Mouse (Mus musculus): ENCODE data around the gene Mboat7. TPM values are rescaled to one million over a fixed set of nuclear protein-coding genes. Genes with fewer than 3 reads are reported as not detected.

The Mboat7 gene
- polyA plus RNA-seq, 1 experiment, result 29.9 TPM

- no peak for TF ChIP-seq USF1 (IDR thresholded peaks at IDR 0.05; ENCODE audit: low read depth)
- no peak for TF ChIP-seq SRF (IDR thresholded peaks at IDR 0.05; ENCODE audit: control insufficient read depth, insufficient read length, low read depth)
- no peak for TF ChIP-seq CEBPB (IDR thresholded peaks at IDR 0.05; ENCODE audit: insufficient read depth, poor library complexity, severe bottlenecking)
- no peak for TF ChIP-seq MYOD1 (IDR thresholded peaks at IDR 0.05; ENCODE audit: control insufficient read depth in 1 of 3, insufficient read length in 2 of 3, low read depth in 2 of 3)
- no peak for TF ChIP-seq MYOG (IDR thresholded peaks at IDR 0.05; ENCODE audit: control insufficient read depth in 1 of 3, insufficient read depth in 1 of 3, insufficient read length in 2 of 3, low read depth in 2 of 3)
- TF ChIP-seq TCF12 (IDR thresholded peaks at IDR 0.05; ENCODE audit: insufficient read depth, poor library complexity, severe bottlenecking), result no peak
- TF ChIP-seq POLR2A (IDR thresholded peaks at IDR 0.05; ENCODE audit: insufficient read length, low read depth), result no peak
- TF ChIP-seq REST (IDR thresholded peaks at IDR 0.05; ENCODE audit: insufficient read depth, insufficient read length), result no peak
- TF ChIP-seq MAX (IDR thresholded peaks at IDR 0.05; ENCODE audit: low read depth), result no peak
- no peak for TF ChIP-seq POLR2AphosphoS2 (IDR thresholded peaks at IDR 0.05; ENCODE audit: insufficient read length, low read depth)
- TF ChIP-seq TCF3 (IDR thresholded peaks at IDR 0.05; ENCODE audit: insufficient read length, low read depth), result no peak
- H3K27me3 ChIP-seq (ENCODE audit: control insufficient read depth, insufficient read depth, insufficient read length), result no peaks in the 10 kb centered on the region
- no peak overlapping the region for H3ac ChIP-seq (ENCODE audit: control insufficient read depth, insufficient read length)
- H3K4me3 ChIP-seq, result no peak overlapping the region
- no peaks in the 10 kb centered on the region for H3K79me2 ChIP-seq (ENCODE audit: control insufficient read depth, insufficient read depth)
- no peaks in the 10 kb centered on the region for H3K36me3 ChIP-seq (ENCODE audit: control insufficient read depth, insufficient read depth)
- no peak overlapping the region for H3K4me2 ChIP-seq (ENCODE audit: low read depth)
Measured at GRCm38 (mm10) chr7:3685400-3686187, 7.7 kb downstream of the Mboat7 start.

GRCm38 (mm10) chr7:3684698-3685097, 8.6 kb downstream of the Mboat7 start:
- Histone ChIP-seq H3K27me3 (ENCODE audit: control insufficient read depth, insufficient read depth, insufficient read length) (no peaks in the 10 kb centered on the region), H3ac (ENCODE audit: control insufficient read depth, insufficient read length) (no peak overlapping the region), H3K4me2 (ENCODE audit: low read depth) (no peak overlapping the region), H3K79me2 (ENCODE audit: control insufficient read depth, insufficient read depth) (no peaks in the 10 kb centered on the region), H3K4me3 (no peak overlapping the region), H3K36me3 (ENCODE audit: control insufficient read depth, insufficient read depth) (no peaks in the 10 kb centered on the region)
- no peak for TF ChIP-seq POLR2A (IDR thresholded peaks at IDR 0.05; ENCODE audit: insufficient read length, low read depth)
- no peak for TF ChIP-seq POLR2AphosphoS2 (IDR thresholded peaks at IDR 0.05; ENCODE audit: insufficient read length, low read depth)
- TF ChIP-seq TCF12 (IDR thresholded peaks at IDR 0.05; ENCODE audit: insufficient read depth, poor library complexity, severe bottlenecking), result no peak
- TF ChIP-seq MAX (IDR thresholded peaks at IDR 0.05; ENCODE audit: low read depth), result no peak
- no peak for TF ChIP-seq E2F4 (IDR thresholded peaks at IDR 0.05; ENCODE audit: insufficient read depth)
- no peak for TF ChIP-seq CEBPB (IDR thresholded peaks at IDR 0.05; ENCODE audit: insufficient read depth, poor library complexity, severe bottlenecking)
- no peak for TF ChIP-seq REST (IDR thresholded peaks at IDR 0.05; ENCODE audit: insufficient read depth, insufficient read length)
- no peak for TF ChIP-seq SRF (IDR thresholded peaks at IDR 0.05; ENCODE audit: control insufficient read depth, insufficient read length, low read depth)
- no peak for TF ChIP-seq USF1 (IDR thresholded peaks at IDR 0.05; ENCODE audit: low read depth)
- no peak for TF ChIP-seq MYOD1 (IDR thresholded peaks at IDR 0.05; ENCODE audit: control insufficient read depth in 1 of 3, insufficient read length in 2 of 3, low read depth in 2 of 3)
- TF ChIP-seq TCF3 (IDR thresholded peaks at IDR 0.05; ENCODE audit: insufficient read length, low read depth), result no peak
- no peak for TF ChIP-seq MYOG (IDR thresholded peaks at IDR 0.05; ENCODE audit: control insufficient read depth in 1 of 3, insufficient read depth in 1 of 3, insufficient read length in 2 of 3, low read depth in 2 of 3)

- Histone ChIP-seq H3K4me2 (ENCODE audit: low read depth) (no peak overlapping the region), H3ac (ENCODE audit: control insufficient read depth, insufficient read length) (no peak overlapping the region), H3K79me2 (ENCODE audit: control insufficient read depth, insufficient read depth) (no peaks in the 10 kb centered on the region), H3K4me3 (no peak overlapping the region), H3K36me3 (ENCODE audit: control insufficient read depth, insufficient read depth) (no peaks in the 10 kb centered on the region), H3K27me3 (ENCODE audit: control insufficient read depth, insufficient read depth, insufficient read length) (no peaks in the 10 kb centered on the region)
- TF ChIP-seq CEBPB (IDR thresholded peaks at IDR 0.05; ENCODE audit: insufficient read depth, poor library complexity, severe bottlenecking) (no peak), E2F4 (IDR thresholded peaks at IDR 0.05; ENCODE audit: insufficient read depth) (no peak), TCF3 (IDR thresholded peaks at IDR 0.05; ENCODE audit: insufficient read length, low read depth) (no peak), POLR2A (IDR thresholded peaks at IDR 0.05; ENCODE audit: insufficient read length, low read depth) (no peak), TCF12 (IDR thresholded peaks at IDR 0.05; ENCODE audit: insufficient read depth, poor library complexity, severe bottlenecking) (no peak), MYOD1 (IDR thresholded peaks at IDR 0.05; ENCODE audit: control insufficient read depth in 1 of 3, insufficient read length in 2 of 3, low read depth in 2 of 3) (no peak), REST (IDR thresholded peaks at IDR 0.05; ENCODE audit: insufficient read depth, insufficient read length) (no peak), SRF (IDR thresholded peaks at IDR 0.05; ENCODE audit: control insufficient read depth, insufficient read length, low read depth) (no peak)
Measured at GRCm38 (mm10) chr7:3683908-3684550, 9.3 kb downstream of the Mboat7 start.

GRCm38 (mm10) chr7:3677342-3677741, 16.0 kb downstream of the Mboat7 start, which contains the start of gene Tmc4:
TSS of gene Tmc4 (minus strand) at chr7:3677553.
- H3K27me3 ChIP-seq (ENCODE audit: control insufficient read depth, insufficient read depth, insufficient read length), result no peaks in the 10 kb centered on the region
- H3K36me3 ChIP-seq (ENCODE audit: control insufficient read depth, insufficient read depth), result no peaks in the 10 kb centered on the region
- H3ac ChIP-seq (ENCODE audit: control insufficient read depth, insufficient read length), result no peak within 1 kb of the TSS
- no peaks in the 10 kb centered on the region for H3K79me2 ChIP-seq (ENCODE audit: control insufficient read depth, insufficient read depth)
- TF ChIP-seq CEBPB (IDR thresholded peaks at IDR 0.05; ENCODE audit: insufficient read depth, poor library complexity, severe bottlenecking) (no peak), MYOG (IDR thresholded peaks at IDR 0.05; ENCODE audit: control insufficient read depth in 1 of 3, insufficient read depth in 1 of 3, insufficient read length in 2 of 3, low read depth in 2 of 3) (no peak), MAX (IDR thresholded peaks at IDR 0.05; ENCODE audit: low read depth) (no peak), SRF (IDR thresholded peaks at IDR 0.05; ENCODE audit: control insufficient read depth, insufficient read length, low read depth) (no peak), E2F4 (IDR thresholded peaks at IDR 0.05; ENCODE audit: insufficient read depth) (no peak), TCF12 (IDR thresholded peaks at IDR 0.05; ENCODE audit: insufficient read depth, poor library complexity, severe bottlenecking) (no peak), POLR2A (IDR thresholded peaks at IDR 0.05; ENCODE audit: insufficient read length, low read depth) (no peak), USF1 (IDR thresholded peaks at IDR 0.05; ENCODE audit: low read depth) (no peak), MYOD1 (IDR thresholded peaks at IDR 0.05; ENCODE audit: control insufficient read depth in 1 of 3, insufficient read length in 2 of 3, low read depth in 2 of 3) (no peak), REST (IDR thresholded peaks at IDR 0.05; ENCODE audit: insufficient read depth, insufficient read length) (no peak), TCF3 (IDR thresholded peaks at IDR 0.05; ENCODE audit: insufficient read length, low read depth) (no peak), POLR2AphosphoS2 (IDR thresholded peaks at IDR 0.05; ENCODE audit: insufficient read length, low read depth) (no peak)
- H3K4me2 ChIP-seq (ENCODE audit: low read depth), result no peak within 1 kb of the TSS
- H3K4me3 ChIP-seq, result no peak within 1 kb of the TSS
